Mouse (Mus musculus) embryonic facial prominence, embryonic 14.5 days (tissue): ENCODE data around the gene Trem2. TPM values are rescaled to one million over a fixed set of nuclear protein-coding genes. Genes with fewer than 3 reads are reported as not detected.
"Not testable (repeated sequence)": the region's sequence is repeated elsewhere in the genome, so short reads cannot be mapped to it uniquely, and the experiment has no call there.

Experiments
- ATAC-seq: fragments of 200-750 bp; cut with Nextera tagmentation; 2 replicates; pipeline ENCODE4 v1.8.0; 2017; ENCODE audit warnings: low read depth, moderate number of reproducible peaks, moderate TSS enrichment
- DNase-seq: peaks from one replicate; pipeline ENCODE4 v3.0.0-alpha.2; 2015; ENCODE audit warnings: low spot score
- H3K27ac ChIP-seq: fragments of 300-500 bp; sonication (generic); replicated peaks from 2 replicates; pipeline ENCODE4 v1.5.1; 2014; ENCODE audit warnings: low read depth, mild to moderate bottlenecking, low read length, moderate library complexity
- H3K27me3 ChIP-seq: fragments of 300-500 bp; sonication (generic); replicated peaks from 2 replicates; pipeline ENCODE4 v1.6.1; 2014; ENCODE audit warnings: low read length; ENCODE audit not compliant: control insufficient read depth, insufficient read depth
- H3K36me3 ChIP-seq: fragments of 300-500 bp; sonication (generic); 2 replicates; pipeline ENCODE4 v1.6.1; 2014; ENCODE audit warnings: low read length, mixed read lengths; ENCODE audit not compliant: control insufficient read depth, insufficient read depth
- H3K4me1 ChIP-seq: fragments of 300-500 bp; sonication (generic); 2 replicates; pipeline ENCODE4 v1.6.1; 2014; ENCODE audit warnings: antibody characterized with exemption, low read length; ENCODE audit not compliant: control insufficient read depth, insufficient read depth
- H3K4me2 ChIP-seq: fragments of 300-500 bp; sonication (generic); 2 replicates; pipeline ENCODE4 v1.6.1; 2014; ENCODE audit warnings: low read depth, mild to moderate bottlenecking, low read length, moderate library complexity, mixed read lengths
- H3K4me3 ChIP-seq: fragments of 300-500 bp; sonication (generic); 2 replicates; pipeline ENCODE4 v1.5.1; 2014; ENCODE audit warnings: low read depth, mild to moderate bottlenecking, low read length
- H3K9ac ChIP-seq: fragments of 300-500 bp; sonication (generic); 2 replicates; pipeline ENCODE4 v1.6.1; 2014; ENCODE audit warnings: low read depth, mild to moderate bottlenecking, low read length, moderate library complexity, mixed read lengths
- H3K9me3 ChIP-seq: fragments of 300-500 bp; sonication (generic); 2 replicates; pipeline ENCODE4 v1.6.1; 2016; ENCODE audit warnings: low read length; ENCODE audit not compliant: control insufficient read depth
- WGBS: fragments of 180-500 bp; shearing (Covaris S2); extraction: QIAGEN DNeasy Blood & Tissue Kit; methylation state at CpG from one replicate; pipeline ENCODE4 v1.1.7; 2014; 5-methylcytosine and 5-hydroxymethylcytosine counted together
- polyA plus RNA-seq: library from polyadenylated mRNA; unstranded; fragments of >200 nt; fragmentation: Nextera tagmentation; extraction: Ambion mirVana; gene quantifications from 2 replicates; pipeline ENCODE4 v1.2.1, GENCODE M21; 2014

Trem2 gene
- polyA plus RNA-seq = 5.4 and 6.6 TPM in 2 replicates

- DNase-seq (no peak), ATAC-seq (no peak)
- no peak within 1 kb of the TSS for H3K9ac ChIP-seq
- H3K27me3 ChIP-seq = no peaks in the 10 kb centered on the region
- H3K4me1 ChIP-seq = no peaks in the 10 kb centered on the region
- H3K27ac ChIP-seq = no peak within 1 kb of the TSS
- no peak within 1 kb of the TSS for H3K4me2 ChIP-seq
- H3K4me3 ChIP-seq = no peak within 1 kb of the TSS
- H3K36me3 ChIP-seq = no peaks in the 10 kb centered on the region
- H3K9me3 ChIP-seq = no peaks in the 10 kb centered on the region
- 64% methylated on average over 5 of the region's 5 CpGs for WGBS
These were observed at the start of gene Trem2 for GRCm38 (mm10) chr17:48346231-48346630. Gene Trem2, plus strand, starts transcription at chr17:48346401.

GRCm38 (mm10) chr17:48299203-48299602 is 47.0 kb upstream of the Trem2 start, which contains the start of gene Treml2:
Gene Treml2, plus strand, starts transcription at chr17:48299498.
- Histone ChIP-seq H3K9me3 (no peaks in the 10 kb centered on the region), H3K27ac (no peak within 1 kb of the TSS), H3K27me3 (no peaks in the 10 kb centered on the region), H3K4me1 (no peaks in the 10 kb centered on the region), H3K4me2 (no peak within 1 kb of the TSS), H3K36me3 (no peaks in the 10 kb centered on the region), H3K4me3 (no peak within 1 kb of the TSS), H3K9ac (no peak within 1 kb of the TSS)
- ATAC-seq = no peak
- WGBS = 24% methylated on average over 3 of the region's 4 CpGs
- no peak for DNase-seq

GRCm38 (mm10) chr17:48299756-48300155 is 46.4 kb upstream of the Trem2 start:
- no peaks in the 10 kb centered on the region for H3K4me1 ChIP-seq
- DNase-seq = no peak
- H3K9ac ChIP-seq = no peak overlapping the region
- H3K4me3 ChIP-seq = no peak overlapping the region
- H3K27ac ChIP-seq = no peak overlapping the region
- no peaks in the 10 kb centered on the region for H3K36me3 ChIP-seq
- 53% methylated on average over 7 of the region's 7 CpGs for WGBS
- no peak overlapping the region for H3K4me2 ChIP-seq
- no peaks in the 10 kb centered on the region for H3K27me3 ChIP-seq
- no peak for ATAC-seq
- no peaks in the 10 kb centered on the region for H3K9me3 ChIP-seq

GRCm38 (mm10) chr17:48300199-48300598 is 46.0 kb upstream of the Trem2 start:
- Histone ChIP-seq H3K4me3 (no peak overlapping the region), H3K27ac (no peak overlapping the region), H3K9ac (no peak overlapping the region), H3K4me1 (no peaks in the 10 kb centered on the region), H3K27me3 (no peaks in the 10 kb centered on the region), H3K4me2 (no peak overlapping the region), H3K9me3 (no peaks in the 10 kb centered on the region), H3K36me3 (no peaks in the 10 kb centered on the region)
- no peak for ATAC-seq
- no peak for DNase-seq
- 56% methylated on average over 7 of the region's 7 CpGs for WGBS

- no peak overlapping the region for H3K9ac ChIP-seq
- no peaks in the 10 kb centered on the region for H3K36me3 ChIP-seq
- H3K9me3 ChIP-seq = no peaks in the 10 kb centered on the region
- no peak overlapping the region for H3K4me2 ChIP-seq
- WGBS = 77% methylated on average over 9 of the region's 9 CpGs
- no peaks in the 10 kb centered on the region for H3K27me3 ChIP-seq
- H3K27ac ChIP-seq = no peak overlapping the region
- DNase-seq = peak; percentile 6
- H3K4me3 ChIP-seq = no peak overlapping the region
- H3K4me1 ChIP-seq = no peaks in the 10 kb centered on the region
- ATAC-seq = no peak
These were observed 45.3 kb upstream of the Trem2 start for GRCm38 (mm10) chr17:48300861-48301260.

GRCm38 (mm10) chr17:48301792-48302191 is 44.4 kb upstream of the Trem2 start:
- H3K4me1 ChIP-seq = no peaks in the 10 kb centered on the region
- no peak overlapping the region for H3K27ac ChIP-seq
- H3K4me2 ChIP-seq = no peak overlapping the region
- 84% methylated on average over 5 of the region's 5 CpGs for WGBS
- H3K36me3 ChIP-seq = no peaks in the 10 kb centered on the region
- no peak for DNase-seq
- H3K4me3 ChIP-seq = no peak overlapping the region
- no peak overlapping the region for H3K9ac ChIP-seq
- H3K9me3 ChIP-seq = no peaks in the 10 kb centered on the region
- H3K27me3 ChIP-seq = no peaks in the 10 kb centered on the region
- ATAC-seq = no peak

- no peak for ATAC-seq
- H3K27ac ChIP-seq = no peak overlapping the region
- no peak overlapping the region for H3K4me3 ChIP-seq
- H3K4me1 ChIP-seq = no peaks in the 10 kb centered on the region
- H3K9ac ChIP-seq = no peak overlapping the region
- no peaks in the 10 kb centered on the region for H3K27me3 ChIP-seq
- no peak overlapping the region for H3K4me2 ChIP-seq
- 66% methylated on average over 2 of the region's 2 CpGs for WGBS
- DNase-seq = no peak
- no peaks in the 10 kb centered on the region for H3K9me3 ChIP-seq
- no peaks in the 10 kb centered on the region for H3K36me3 ChIP-seq
These were observed 34.1 kb upstream of the Trem2 start for GRCm38 (mm10) chr17:48312124-48312523.

GRCm38 (mm10) chr17:48315905-48316579 is 30.2 kb upstream of the Trem2 start, which contains the start of gene B430306N03Rik:
Gene B430306N03Rik, plus strand, starts transcription at chr17:48316141.
- H3K27ac ChIP-seq, ATAC-seq, H3K9ac ChIP-seq, H3K4me1 ChIP-seq, H3K9me3 ChIP-seq, DNase-seq, H3K4me3 ChIP-seq, H3K27me3 ChIP-seq, H3K4me2 ChIP-seq, H3K36me3 ChIP-seq: not testable (repeated sequence)
- 78% methylated on average over 3 of the region's 3 CpGs for WGBS

GRCm38 (mm10) chr17:48318686-48319085 is 27.5 kb upstream of the Trem2 start:
- WGBS = 84% methylated on average over 1 of the region's 1 CpGs
- H3K4me1 ChIP-seq = no peaks in the 10 kb centered on the region

More at GRCm38 (mm10) chr17:48318686-48319085, 27.5 kb upstream of the Trem2 start:
- Histone ChIP-seq H3K4me2 (no peak overlapping the region), H3K4me3 (no peak overlapping the region), H3K27ac (no peak overlapping the region), H3K36me3 (no peaks in the 10 kb centered on the region), H3K9ac (no peak overlapping the region), H3K27me3 (no peaks in the 10 kb centered on the region), H3K9me3 (no peaks in the 10 kb centered on the region)
- DNase-seq = no peak
- ATAC-seq = no peak
